Mouse (Mus musculus): ENCODE data around the gene Matn3. TPM values are rescaled to one million over a fixed set of nuclear protein-coding genes. Genes with fewer than 3 reads are reported as not detected.

The Matn3 gene
- 0.06 and 0.15 TPM in 2 replicates for polyA plus RNA-seq (2012; rRNA removed)

DNA sequence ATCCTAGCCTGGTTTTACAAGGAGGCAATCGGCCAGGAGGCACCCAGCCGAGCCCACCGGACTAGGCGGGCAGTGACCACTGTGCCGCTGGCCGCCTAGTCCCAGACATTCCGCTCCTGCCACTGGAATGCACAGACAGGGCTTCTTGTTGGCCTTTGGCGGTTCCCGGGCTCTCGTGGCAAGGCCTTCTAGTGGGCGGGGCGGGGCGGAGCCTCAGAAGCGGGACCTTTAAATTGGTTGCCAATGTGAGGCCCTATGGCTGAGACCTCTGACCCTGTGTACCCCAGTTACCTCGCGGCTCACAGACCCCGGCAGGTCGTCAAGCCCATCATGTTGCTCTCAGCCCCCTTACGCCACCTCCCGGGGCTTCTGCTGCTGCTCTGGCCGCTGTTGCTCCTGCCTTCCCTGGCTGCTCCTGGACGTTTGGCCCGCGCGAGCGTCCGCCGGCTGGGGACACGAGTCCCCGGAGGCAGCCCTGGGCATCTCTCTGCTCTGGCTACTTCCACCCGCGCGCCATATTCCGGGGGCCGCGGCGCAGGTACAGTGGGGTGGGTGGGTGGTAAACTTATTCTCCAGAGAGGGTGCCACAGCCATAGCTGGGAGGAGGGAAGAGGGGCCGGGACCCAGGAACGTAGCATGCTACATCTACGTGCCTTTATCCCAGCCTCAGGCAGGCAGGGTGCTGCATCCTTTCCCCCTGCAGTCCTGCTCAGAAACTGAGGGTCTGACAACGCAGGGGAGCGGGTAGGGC, at the start of gene Matn3:
Matn3 (plus strand) TSS at position 216 of the 751 bp plus-strand sequence.
- Histone ChIP-seq H3K4me3 (ENCODE audit: control insufficient read depth, insufficient read depth, low read length) (no peak within 1 kb of the TSS), H3K27ac (ENCODE audit: control insufficient read depth, insufficient read depth, low read length) (no peak within 1 kb of the TSS), H3K36me3 (ENCODE audit: control insufficient read depth, insufficient read depth, low read length) (no peaks in the 10 kb centered on the region), H3K4me1 (replicated peaks; ENCODE audit: control insufficient read depth, insufficient read depth, low read length) (peaks cover 5% of the 10 kb centered on the region; the same call in 1 of the 2 replicates), H3K27me3 (ENCODE audit: control insufficient read depth, insufficient read depth, low read length) (no peaks in the 10 kb centered on the region; the same call in 1 of the 2 replicates)
- TF ChIP-seq POLR2A (IDR thresholded peaks at IDR 0.05; ENCODE audit: control insufficient read depth, extremely low read depth, insufficient read depth, low read length, poor library complexity), result no peak
- no peak for TF ChIP-seq CTCF (IDR thresholded peaks at IDR 0.05; ENCODE audit: borderline replicate concordance, control insufficient read depth, extremely low read depth, insufficient read depth, low read length, poor library complexity)
- DNase-seq, result peak; percentile 26
- WGBS, result 10% methylated on average over 42 of the region's 42 CpGs

DNA sequence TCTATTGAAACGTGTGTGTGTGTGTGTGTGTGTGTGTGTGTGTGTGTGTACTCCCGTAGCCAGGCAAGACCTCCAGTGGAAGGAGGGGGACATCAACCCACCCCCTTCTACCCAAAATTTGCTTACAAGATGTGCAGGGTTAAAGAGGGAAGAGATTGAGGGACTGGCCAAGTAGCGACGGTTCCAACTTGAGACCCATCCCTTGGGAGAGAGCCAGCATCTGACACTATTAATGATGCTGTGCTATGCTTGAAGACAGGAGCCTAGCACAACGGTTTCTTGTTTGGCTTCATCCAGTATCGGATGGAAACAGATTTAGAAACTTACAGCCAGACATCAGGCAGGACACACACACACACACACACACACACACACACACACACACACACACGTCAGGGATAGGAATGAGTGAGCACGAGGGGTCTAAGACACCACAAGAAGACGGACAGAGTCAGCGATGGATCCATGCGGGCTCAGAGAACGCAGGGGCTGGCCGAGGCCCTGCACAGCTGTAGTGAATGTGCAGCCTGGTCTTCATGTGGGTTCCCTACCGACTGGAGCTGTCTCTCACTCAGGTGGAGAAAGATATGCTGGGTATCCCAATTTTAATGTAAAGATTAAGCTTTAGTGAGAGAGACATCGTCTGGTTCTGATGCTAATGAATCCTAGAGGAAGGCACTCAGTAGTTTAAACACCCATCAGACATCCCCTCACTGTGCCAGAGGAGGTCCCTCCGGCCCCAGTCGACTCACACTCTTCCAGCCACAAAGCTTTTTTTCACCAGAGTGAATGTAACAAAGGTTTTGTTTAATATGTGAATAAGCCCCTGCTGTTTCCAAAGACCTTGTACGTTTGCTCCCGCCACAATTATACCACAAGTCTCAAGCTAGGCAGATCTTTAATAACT, 48.6 kb upstream of the Matn3 start:
- TF ChIP-seq POLR2A (IDR thresholded peaks at IDR 0.05; ENCODE audit: control insufficient read depth, extremely low read depth, insufficient read depth, low read length, poor library complexity), result no peak
- no peak for TF ChIP-seq CTCF (IDR thresholded peaks at IDR 0.05; ENCODE audit: borderline replicate concordance, control insufficient read depth, extremely low read depth, insufficient read depth, low read length, poor library complexity)
- WGBS, result 93% methylated on average over 19 of the region's 19 CpGs
- H3K36me3 ChIP-seq (ENCODE audit: control insufficient read depth, insufficient read depth, low read length), result no peaks in the 10 kb centered on the region
- H3K27ac ChIP-seq (ENCODE audit: control insufficient read depth, insufficient read depth, low read length), result no peak overlapping the region
- no peaks in the 10 kb centered on the region for H3K27me3 ChIP-seq (ENCODE audit: control insufficient read depth, insufficient read depth, low read length)
- H3K4me3 ChIP-seq (ENCODE audit: control insufficient read depth, insufficient read depth, low read length), result no peak overlapping the region
- no peak for DNase-seq
- H3K4me1 ChIP-seq (replicated peaks; ENCODE audit: control insufficient read depth, insufficient read depth, low read length), result no peaks in the 10 kb centered on the region

DNA sequence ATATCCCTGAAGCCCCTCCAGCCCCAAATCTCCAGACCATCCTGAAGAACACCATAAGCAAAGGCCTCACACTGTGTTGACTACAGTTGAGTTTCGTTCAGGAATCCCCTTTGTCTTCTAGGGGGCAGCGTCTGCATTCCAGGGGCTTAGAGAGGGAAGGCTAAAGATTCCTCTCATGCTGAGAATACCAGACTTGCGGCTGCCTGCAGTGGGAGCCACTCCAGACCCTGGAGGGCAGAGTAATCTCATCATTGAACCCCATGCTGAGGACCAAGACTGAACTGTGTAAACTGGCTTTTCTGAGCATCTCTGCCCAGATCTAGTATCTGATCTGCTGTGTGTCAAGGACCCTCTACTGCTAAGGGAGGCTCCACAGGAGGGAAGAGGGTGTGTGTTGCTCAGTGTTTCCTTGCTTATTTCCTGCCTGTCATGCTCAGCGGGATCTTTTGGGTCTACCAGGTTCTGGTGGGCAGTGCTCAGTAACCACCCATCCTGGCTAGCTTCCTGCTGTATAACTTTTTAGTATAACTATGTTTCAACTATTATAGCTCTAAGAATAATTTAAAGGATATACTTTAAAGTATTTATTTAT, 47.5 kb upstream of the Matn3 start:
- no peak for DNase-seq
- no peak overlapping the region for H3K27ac ChIP-seq (ENCODE audit: control insufficient read depth, insufficient read depth, low read length)

DNA sequence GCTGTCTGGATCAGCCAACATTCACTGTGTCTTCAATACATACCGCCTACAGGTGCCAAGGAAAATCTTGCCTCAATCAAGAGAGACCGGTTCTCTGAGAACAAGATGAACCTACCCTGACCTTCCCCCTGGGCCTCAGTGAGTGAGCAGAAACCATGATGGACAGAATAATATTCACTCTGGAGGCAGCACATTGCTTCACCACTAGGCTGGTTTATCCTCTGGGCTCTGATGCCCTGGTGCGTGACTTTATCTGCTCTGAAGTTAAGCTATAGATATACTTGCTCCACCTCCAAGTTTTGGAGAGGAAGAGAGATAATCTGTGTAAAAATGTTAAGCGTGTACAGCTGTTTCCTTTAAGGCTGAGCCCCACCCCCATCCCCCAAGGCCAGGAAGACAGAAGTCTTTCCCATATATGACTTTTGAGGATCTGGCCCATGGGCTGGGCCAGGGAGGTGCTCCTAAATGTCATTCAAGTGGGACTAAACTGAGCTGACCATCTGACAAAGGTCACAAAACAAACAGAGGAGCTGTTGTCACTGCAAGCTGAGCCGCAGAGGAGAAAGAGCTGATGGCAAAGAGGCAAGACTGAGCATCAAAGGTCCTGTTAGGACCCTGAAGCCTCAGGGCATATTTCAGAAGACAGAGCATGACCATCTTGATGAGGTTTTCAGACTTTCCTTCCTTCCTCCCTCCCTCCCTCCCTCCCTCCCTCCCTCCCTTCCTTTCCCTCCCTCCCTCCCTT, 46.6 kb upstream of the Matn3 start:
- Histone ChIP-seq H3K27me3 (ENCODE audit: control insufficient read depth, insufficient read depth, low read length) (no peaks in the 10 kb centered on the region), H3K4me1 (replicated peaks; ENCODE audit: control insufficient read depth, insufficient read depth, low read length) (no peaks in the 10 kb centered on the region), H3K27ac (ENCODE audit: control insufficient read depth, insufficient read depth, low read length) (no peak overlapping the region), H3K4me3 (ENCODE audit: control insufficient read depth, insufficient read depth, low read length) (no peak overlapping the region), H3K36me3 (ENCODE audit: control insufficient read depth, insufficient read depth, low read length) (no peaks in the 10 kb centered on the region)
- WGBS, result 55% methylated on average over 5 of the region's 5 CpGs
- TF ChIP-seq CTCF (IDR thresholded peaks at IDR 0.05; ENCODE audit: borderline replicate concordance, control insufficient read depth, extremely low read depth, insufficient read depth, low read length, poor library complexity) (no peak), POLR2A (IDR thresholded peaks at IDR 0.05; ENCODE audit: control insufficient read depth, extremely low read depth, insufficient read depth, low read length, poor library complexity) (no peak)
- no peak for DNase-seq

More for the DNA sequence above, 47.5 kb upstream of the Matn3 start:
- TF ChIP-seq CTCF (IDR thresholded peaks at IDR 0.05; ENCODE audit: borderline replicate concordance, control insufficient read depth, extremely low read depth, insufficient read depth, low read length, poor library complexity) (no peak), POLR2A (IDR thresholded peaks at IDR 0.05; ENCODE audit: control insufficient read depth, extremely low read depth, insufficient read depth, low read length, poor library complexity) (no peak)
- H3K4me3 ChIP-seq (ENCODE audit: control insufficient read depth, insufficient read depth, low read length), result no peak overlapping the region
- H3K36me3 ChIP-seq (ENCODE audit: control insufficient read depth, insufficient read depth, low read length), result no peaks in the 10 kb centered on the region
- no peaks in the 10 kb centered on the region for H3K4me1 ChIP-seq (replicated peaks; ENCODE audit: control insufficient read depth, insufficient read depth, low read length)
- WGBS, result 74% methylated on average over 4 of the region's 4 CpGs
- no peaks in the 10 kb centered on the region for H3K27me3 ChIP-seq (ENCODE audit: control insufficient read depth, insufficient read depth, low read length)

DNA sequence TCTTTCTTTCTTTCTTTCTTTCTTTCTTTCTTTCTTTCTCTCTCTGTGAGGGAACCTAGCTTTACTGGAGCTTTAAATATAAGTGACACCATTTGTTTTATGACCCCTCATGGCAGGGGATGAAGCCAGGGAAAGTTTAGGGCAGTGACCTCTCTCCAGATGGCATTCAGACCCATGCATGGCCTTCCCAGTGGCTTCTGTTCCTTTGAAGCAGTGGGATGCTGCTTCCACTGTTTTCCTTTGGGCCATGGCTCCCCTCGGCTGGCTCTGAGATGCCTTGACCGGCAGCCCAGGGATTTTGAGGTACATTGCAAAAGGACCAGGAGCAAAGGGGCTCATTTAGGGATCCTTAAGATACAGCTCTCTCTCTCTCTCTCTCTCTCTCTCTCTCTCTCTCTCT, 45.8 kb upstream of the Matn3 start:
- no peak for DNase-seq
- no peaks in the 10 kb centered on the region for H3K36me3 ChIP-seq (ENCODE audit: control insufficient read depth, insufficient read depth, low read length)
- WGBS, result 95% methylated on average over 2 of the region's 2 CpGs
- TF ChIP-seq CTCF (IDR thresholded peaks at IDR 0.05; ENCODE audit: borderline replicate concordance, control insufficient read depth, extremely low read depth, insufficient read depth, low read length, poor library complexity) (no peak), POLR2A (IDR thresholded peaks at IDR 0.05; ENCODE audit: control insufficient read depth, extremely low read depth, insufficient read depth, low read length, poor library complexity) (no peak)
- no peaks in the 10 kb centered on the region for H3K4me1 ChIP-seq (replicated peaks; ENCODE audit: control insufficient read depth, insufficient read depth, low read length)
- H3K27ac ChIP-seq (ENCODE audit: control insufficient read depth, insufficient read depth, low read length), result no peak overlapping the region
- no peaks in the 10 kb centered on the region for H3K27me3 ChIP-seq (ENCODE audit: control insufficient read depth, insufficient read depth, low read length)
- H3K4me3 ChIP-seq (ENCODE audit: control insufficient read depth, insufficient read depth, low read length), result no peak overlapping the region

Measured in thymus, adult 2 months (tissue).